Mouse (Mus musculus) kidney, postnatal 14 days (tissue): ENCODE measurements at regions not wholly inside any gene's neighbourhood (a gene's known extent, or its start where the extent isn't known, plus 50 kb on each side); places are given as distances from the start of the nearest gene placed in this dataset.

Source experiments
- DNase-seq: peaks from one replicate; pipeline ENCODE4 v3.0.0; 2022; ENCODE audit warnings: mixed read lengths

DNA sequence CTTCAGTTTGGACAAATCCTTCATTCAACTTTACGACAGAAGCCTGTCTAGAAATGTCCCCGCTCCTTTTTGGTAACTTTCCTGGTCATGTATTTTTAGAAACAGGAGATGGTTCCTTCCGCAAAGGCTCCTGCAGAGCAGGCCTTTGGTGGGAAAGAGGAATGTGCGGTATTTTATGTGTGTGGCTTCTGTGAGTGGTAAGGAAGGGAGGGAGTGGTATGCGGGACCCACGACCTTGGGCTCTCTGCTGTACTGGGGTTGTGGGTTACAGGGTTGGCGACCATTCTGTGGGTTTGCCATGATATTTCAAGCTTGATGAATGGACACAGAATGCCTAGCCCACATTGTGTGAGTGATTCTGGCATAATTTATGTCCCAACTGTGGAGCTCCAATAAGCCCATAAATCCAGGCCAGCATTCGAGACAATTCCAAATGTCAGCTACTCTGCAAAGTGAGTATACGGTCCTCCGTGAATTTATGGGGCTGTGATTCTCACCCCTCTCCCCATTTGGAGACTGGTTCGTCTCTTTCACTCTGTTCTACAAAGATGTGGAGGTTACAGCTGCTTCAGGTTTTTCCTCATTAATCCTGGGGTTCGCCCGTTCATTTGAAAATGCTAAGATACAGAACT lies 109.3 kb upstream of the Rxfp2 start:
- peak; percentile 36 for DNase-seq

DNA sequence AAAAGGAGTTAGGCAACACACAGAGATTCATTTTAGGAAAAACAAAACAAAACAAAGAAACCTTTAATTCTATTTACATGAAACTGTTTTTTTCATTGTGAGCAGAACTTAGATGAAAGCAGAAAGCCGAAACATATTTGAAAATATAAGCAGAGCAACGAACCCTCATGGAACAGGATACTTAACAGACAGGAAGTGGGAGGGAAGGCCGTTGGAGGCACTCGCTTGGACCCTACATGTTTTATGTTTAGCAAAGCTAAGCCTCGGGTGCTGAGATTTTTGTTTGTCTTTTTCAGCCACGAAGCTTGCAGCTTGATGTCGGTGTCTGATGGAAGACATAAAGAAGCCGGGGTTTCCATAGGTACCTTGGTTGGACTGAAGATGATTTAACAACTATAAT lies 108.5 kb upstream of the Rxfp2 start:
- peak; percentile 4 for DNase-seq

DNA sequence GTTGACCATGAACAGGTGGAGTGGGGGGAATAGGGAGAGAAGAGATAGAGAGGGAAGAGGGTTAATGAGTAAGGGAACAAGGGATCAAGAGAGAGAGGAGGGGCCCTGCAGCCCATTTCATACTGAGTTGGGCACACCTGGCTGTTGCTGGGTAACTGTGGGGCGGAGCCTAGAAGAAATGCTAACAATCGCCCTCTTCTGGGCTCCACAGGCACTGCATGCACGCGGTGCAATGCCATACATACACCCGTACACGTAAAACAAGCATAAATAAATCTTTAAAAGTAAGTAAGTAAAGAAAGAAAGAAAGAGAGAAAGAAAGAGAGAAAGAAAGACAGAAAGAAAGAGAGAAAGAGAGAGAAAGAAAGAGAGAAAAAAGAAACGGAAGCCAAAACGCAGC lies 106.5 kb upstream of the Rxfp2 start:
- DNase-seq, result no peak

DNA sequence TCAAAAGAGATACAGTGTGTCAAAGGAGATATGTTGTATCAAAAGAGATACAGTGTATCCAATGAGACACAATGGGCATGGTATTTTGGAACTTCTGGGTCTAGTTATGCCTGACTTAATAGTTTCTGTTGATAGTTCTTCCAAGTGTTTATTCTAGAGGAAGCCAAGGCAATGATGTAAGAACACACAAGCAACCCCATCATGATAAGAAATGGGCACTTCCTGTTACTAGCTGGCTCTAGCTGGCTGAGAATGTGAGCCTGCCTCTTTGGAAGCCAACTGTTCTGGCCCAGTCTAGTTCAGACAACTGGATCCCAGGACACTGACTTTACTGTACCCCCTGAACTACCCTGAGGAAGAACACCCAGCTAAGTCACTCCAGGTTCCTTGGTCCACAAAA lies 102.7 kb upstream of the Rxfp2 start:
- DNase-seq, result no peak

DNA sequence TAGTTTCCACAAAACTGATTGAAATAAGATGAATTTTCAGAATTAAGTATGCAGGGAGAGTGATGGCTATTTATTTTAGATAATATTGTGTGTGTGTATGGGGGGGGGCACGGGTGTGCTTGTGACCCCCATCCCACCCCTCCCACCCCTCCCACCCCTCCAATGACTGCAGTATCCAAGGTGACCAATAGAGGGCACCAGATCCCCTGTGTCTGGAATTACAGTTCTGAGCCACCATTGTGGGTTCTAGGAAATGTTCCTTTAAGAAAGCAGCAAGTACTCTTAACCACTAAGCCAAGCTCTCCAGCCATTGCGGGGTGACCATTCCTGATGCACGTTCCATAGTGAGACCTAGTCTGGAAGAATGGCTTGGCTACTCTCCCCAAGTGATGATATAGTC lies 101.1 kb upstream of the Rxfp2 start:
- no peak for DNase-seq

GRCm38 (mm10) chr5:149919097-149919496 lies 99.4 kb upstream of the Rxfp2 start:
- DNase-seq, result peak; percentile 43

- DNase-seq, result no peak
These were observed 98.1 kb upstream of the Rxfp2 start for GRCm38 (mm10) chr5:149920326-149920725.

DNA sequence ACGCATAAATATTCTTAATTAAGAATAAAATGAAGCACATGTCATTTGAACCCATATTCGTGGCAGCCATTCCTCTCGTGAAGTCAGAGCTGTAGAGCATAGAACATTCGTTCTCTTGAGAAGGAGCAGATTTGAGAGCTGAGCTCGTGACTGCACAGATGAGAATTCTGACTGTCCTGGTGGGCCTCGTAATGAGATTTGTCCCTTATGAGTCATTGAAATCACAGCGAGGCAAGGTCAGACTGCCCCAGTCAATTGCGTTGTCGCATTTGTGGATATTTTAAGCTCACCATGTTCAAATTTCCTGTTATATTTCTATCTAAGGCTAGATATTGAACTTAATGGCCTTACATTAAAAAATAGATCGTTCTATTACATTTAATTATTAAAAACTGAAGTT lies 94.0 kb upstream of the Rxfp2 start:
- DNase-seq, result no peak

- DNase-seq, result no peak
These were observed 91.7 kb upstream of the Rxfp2 start for GRCm38 (mm10) chr5:149926786-149927185.

DNA sequence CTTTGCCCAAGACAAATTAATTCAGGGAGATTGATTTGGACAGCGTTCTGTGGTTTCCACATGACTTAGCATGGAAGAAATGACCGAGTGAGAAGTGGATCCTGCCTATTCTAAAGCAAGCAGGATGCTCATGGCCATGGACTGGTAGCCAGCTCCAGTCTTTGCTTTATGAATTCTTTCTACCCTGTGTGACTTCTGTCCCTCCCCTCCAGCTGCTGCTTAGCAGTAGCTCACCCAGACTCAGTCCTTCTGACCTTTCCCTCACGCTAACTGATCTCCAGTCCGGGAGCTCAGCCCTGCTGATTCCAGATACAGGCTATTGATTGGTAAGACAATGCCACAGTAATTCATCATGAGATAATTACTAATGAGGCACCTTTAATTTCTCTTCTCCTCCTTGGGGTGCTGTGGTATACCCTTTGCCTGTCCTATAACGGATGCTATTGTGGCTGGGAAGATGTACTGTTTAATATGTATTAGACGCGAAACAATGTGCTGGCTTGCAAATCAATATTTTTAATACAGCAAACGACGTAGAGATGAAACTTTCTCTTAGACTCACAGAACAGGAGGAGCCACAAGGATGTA lies 86.8 kb upstream of the Rxfp2 start:
- no peak for DNase-seq

- DNase-seq, result no peak
These were observed 86.3 kb upstream of the Rxfp2 start for GRCm38 (mm10) chr5:149932220-149932619.

- DNase-seq, result no peak
These were observed 72.8 kb upstream of the Rxfp2 start for GRCm38 (mm10) chr5:149945651-149946050.

DNA sequence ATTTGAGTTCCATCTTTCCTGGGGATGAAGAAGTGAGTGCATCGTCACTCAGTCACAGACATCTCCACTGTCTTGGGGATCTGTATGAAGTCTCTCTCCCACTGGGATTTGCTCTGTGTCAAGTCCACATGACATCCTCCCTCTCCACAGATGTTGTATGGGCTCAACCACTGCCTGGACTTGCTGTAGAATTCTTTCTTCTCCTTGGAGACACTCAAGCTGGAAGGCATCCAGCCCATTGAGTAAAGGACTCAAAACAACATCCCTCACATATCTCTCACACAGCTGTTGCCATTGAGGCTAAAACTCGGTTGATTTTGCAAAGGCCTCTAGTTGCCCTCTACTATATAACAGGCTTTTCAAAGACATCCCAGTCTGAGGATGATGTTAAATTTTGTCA lies 71.0 kb upstream of the Rxfp2 start:
- DNase-seq, result peak; percentile 4

DNA sequence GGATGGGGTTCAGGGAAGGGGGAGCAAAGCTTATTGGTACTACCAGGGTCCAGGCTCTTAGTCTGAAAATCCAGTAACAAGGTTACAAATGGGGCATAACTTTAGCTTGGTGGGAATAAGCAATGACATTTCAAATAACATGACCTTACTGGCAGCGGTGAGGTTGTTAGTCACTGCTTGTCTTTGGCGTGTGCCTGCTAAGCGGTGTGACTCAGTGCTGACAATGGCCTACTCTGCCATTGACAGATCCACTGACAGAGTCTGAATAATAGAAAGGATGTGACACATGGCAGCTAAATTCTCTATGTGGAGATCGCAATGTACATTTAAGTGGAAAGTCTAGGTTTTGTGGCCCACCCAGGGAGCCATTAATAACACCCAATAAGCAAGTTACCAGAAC lies 61.5 kb upstream of the Rxfp2 start:
- DNase-seq, result no peak

- no peak for DNase-seq
These were observed 57.3 kb upstream of the Rxfp2 start for GRCm38 (mm10) chr5:149961178-149961577.

DNA sequence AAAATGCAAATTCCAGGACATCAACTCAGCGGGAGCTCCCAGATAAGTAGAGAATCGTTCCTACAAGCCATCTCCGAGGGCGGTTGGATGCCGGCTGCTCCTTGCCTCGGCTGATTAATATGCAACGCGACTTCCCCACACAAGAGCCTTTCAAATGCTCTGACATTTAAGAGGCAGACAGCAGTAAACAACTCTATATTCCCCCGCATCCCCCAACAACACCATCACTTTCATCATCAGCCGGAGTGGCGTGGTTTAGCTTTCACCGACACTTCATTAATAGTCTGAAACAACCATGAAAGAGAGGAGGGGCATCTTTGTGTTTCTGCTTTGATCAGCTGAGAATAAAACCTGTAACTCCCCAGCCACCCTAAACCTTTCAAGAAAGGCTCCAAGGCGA lies 53.7 kb upstream of the Rxfp2 start:
- no peak for DNase-seq
